Mouse (Mus musculus): ENCODE measurements at regions not wholly inside any gene's neighbourhood (a gene's known extent, or its start where the extent isn't known, plus 50 kb on each side); places are given as distances from the start of the nearest gene placed in this dataset.

- DNase-seq (ENCODE audit: low read depth, low spot score): no peak
Observed at GRCm38 (mm10) chr3:149626186-149626585, 635.8 kb upstream of the Adgrl2 start.

DNA sequence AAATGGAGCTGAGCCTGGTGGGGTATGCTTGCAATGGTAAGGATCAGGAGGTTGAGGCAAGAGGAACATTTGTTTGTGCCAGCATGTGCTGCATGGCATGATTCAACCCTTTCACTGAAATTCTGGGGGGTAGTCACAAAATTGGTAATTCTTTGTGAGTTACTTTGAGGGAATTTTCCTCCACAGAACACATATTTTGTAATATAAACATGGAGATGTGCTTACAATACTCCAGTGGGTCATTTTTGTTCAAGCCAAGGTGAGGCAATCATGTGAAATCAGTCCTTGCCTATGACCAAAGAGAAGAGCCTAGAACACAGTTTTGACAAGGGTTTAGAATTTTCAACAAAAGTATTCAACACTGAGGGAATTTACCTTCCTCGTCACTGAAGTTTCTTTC, 635.1 kb upstream of the Adgrl2 start:
- DNase-seq (ENCODE audit: low read depth, low spot score): no peak

- no peak for DNase-seq (ENCODE audit: low read depth, low spot score)
Observed at GRCm38 (mm10) chr3:149625066-149625465, 634.7 kb upstream of the Adgrl2 start.

DNA sequence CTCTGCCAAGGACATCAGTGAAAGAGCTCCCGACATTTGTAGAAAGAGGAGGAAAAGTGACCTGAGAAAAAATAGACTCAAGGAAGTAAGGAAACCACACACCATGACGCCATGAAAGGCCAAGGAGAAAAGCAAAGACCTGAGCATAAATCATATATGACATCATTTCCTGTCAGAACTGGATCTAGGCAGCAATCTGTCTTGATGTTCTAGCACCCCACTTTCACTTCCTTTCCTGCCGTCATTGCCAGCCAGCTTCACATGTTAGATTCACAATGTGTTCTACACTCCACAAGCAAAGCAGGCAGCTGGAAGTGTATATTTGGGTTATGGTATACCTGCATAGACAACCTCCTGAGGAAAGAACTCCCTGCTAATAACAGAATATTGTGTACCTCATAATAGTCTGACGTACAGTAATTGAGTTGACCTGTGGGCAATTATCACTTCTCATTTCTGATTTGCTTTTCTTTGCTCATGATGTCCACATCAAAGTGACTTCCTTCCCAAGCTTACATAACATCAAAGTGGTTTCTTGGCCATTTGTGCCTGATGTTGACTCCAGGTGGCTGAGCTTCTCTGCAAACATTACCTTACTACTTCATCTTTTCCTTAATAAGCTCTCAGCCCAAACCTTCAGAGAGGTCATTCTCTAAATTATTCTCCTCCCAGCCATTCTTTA, 633.6 kb upstream of the Adgrl2 start:
- DNase-seq (ENCODE audit: low read depth, low spot score): no peak

GRCm38 (mm10) chr3:149603865-149604264, 613.5 kb upstream of the Adgrl2 start:
- DNase-seq (ENCODE audit: low read depth, low spot score): no peak

- DNase-seq (ENCODE audit: low read depth, low spot score): no peak
Observed at GRCm38 (mm10) chr3:149601276-149601675, 610.9 kb upstream of the Adgrl2 start.

DNA sequence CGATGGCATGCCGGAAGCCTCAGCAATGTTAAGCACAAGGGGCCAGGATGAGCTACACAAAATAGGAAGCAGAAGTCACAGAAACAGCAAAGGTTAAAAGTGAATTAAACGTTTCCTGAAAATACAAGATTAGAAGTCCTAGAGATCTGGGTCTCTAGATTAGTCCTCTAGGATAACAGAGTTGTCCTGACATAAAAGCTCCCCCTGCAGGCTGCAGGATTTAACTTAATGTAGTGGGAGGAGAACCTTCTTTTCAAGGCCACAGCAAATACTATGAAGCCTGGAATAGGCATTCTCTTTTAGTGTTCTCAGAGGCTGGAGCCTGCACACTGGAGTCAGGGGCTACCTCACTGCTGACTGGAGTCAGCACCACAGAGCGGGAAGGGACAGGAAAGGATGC, 604.1 kb upstream of the Adgrl2 start:
- DNase-seq (ENCODE audit: low read depth, low spot score): no peak

DNA sequence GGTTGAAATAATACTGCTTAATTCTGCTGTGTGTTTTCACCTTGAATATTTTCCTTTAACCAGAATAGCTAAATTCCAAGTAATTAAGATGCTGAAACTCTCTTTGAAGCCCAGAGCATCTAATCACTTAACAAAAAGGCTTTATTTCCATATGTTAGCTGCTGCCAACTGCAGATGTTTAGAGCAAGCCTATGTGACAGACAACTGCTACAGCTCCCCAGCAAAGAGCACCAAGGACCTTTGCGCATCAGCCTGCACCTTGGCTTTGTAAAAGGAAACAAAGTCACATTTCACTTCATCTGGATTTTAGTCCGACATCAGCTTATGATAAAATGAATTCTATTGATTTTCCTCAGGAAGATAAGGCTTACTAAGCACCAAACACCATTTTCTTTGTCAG, 595.4 kb upstream of the Adgrl2 start:
- DNase-seq (ENCODE audit: low read depth, low spot score): no peak

- no peak for DNase-seq (ENCODE audit: low read depth, low spot score)
Observed at GRCm38 (mm10) chr3:149581141-149581540, 590.8 kb upstream of the Adgrl2 start.

GRCm38 (mm10) chr3:149575678-149576077, 585.3 kb upstream of the Adgrl2 start:
- DNase-seq (ENCODE audit: low read depth, low spot score): no peak

DNA sequence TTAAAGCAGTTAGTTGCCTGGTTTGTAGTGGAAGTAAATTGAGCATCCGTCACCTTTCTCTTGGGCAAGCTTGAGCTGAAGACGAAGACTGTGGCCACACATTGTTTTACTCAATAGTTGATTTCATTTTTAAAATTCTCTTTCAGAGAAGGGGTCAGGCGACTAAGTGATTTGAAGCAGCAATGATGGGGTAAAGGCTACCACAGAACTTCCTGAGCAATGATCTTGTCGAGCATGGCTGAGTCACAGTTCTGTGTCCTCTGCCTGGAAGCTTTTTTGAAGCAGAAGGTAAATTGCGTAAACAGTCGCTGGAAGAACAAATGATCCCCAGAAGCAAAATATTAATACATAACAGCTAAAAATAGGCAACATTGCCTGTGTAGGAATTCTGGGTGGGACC, 576.5 kb upstream of the Adgrl2 start:
- DNase-seq (ENCODE audit: low read depth, low spot score): no peak

DNA sequence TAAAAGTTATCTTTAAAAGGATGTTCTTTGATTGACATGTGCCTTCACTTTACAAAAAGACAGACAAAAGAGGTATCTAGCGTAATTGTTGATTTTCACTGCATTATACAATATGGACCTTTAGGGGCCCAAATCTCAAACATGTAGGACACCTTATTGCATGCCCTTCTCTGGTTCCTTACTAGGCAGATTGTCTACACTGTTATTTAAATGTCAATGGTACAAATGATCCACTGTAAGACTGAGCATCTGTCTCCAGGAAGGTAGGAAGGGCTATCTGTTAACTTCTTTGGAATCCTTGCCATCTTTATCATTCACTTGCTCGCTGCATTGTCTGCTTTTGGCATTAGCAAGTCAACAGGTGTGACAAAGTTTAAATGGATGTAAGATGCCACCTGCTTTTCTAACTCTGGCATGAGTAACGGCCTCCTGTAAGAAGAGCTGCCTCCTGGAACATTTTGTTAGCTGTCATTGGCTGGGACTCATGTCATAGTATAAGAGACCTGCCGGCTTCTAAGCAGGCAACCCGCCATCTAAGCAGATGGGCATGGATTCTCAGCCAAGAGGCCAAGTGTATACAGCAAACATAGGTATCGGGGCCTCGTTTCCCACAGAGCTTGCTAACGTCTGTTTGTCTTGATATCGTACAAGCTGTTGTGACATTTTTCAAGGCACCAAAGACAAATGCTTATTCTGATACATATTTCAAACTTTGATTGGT, 560.0 kb upstream of the Adgrl2 start:
- DNase-seq (ENCODE audit: low read depth, low spot score): no peak

GRCm38 (mm10) chr3:149547045-149547444, 556.7 kb upstream of the Adgrl2 start:
- no peak for DNase-seq (ENCODE audit: low read depth, low spot score)

DNA sequence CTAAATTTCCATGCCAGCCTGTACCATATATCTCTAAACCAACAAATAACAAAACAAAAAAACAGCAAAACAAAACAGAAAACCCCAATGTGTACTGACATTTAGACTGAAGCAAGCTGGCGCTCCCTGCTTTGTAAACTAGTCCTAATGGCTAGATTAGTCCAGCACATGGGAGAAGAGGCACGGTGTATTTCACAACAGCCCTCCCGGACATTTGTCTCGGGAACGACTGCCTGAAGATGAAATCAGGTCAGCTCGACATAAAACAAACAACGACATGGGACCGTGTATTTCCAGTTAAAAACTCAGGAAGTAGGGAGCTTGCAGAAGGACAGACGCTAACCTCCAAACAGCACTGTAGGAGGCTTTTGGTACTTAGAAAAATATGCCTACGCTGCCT, 555.9 kb upstream of the Adgrl2 start:
- no peak for DNase-seq (ENCODE audit: low read depth, low spot score)

DNA sequence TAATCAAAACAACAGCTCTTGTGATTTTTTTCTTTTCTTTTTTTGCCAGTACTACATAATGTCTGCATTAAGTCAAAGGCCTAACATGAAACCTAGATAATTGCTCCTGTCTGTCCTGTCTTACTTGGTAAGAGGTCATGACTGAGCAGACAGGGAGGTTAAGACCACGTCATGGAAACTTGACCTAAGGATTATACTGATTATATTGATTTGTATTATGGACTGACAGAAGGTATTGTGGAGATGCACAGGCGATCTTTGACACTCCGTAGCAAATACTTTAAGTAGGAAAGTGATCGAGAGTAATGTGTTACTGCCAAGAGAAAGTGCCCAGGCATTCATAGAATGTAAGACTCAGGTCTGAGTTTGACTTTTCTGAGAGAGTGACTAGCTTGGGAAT, 543.8 kb upstream of the Adgrl2 start:
- no peak for DNase-seq (ENCODE audit: low read depth, low spot score)

- DNase-seq (ENCODE audit: low read depth, low spot score): no peak
Observed at GRCm38 (mm10) chr3:149530026-149530607, 539.8 kb upstream of the Adgrl2 start.

DNA sequence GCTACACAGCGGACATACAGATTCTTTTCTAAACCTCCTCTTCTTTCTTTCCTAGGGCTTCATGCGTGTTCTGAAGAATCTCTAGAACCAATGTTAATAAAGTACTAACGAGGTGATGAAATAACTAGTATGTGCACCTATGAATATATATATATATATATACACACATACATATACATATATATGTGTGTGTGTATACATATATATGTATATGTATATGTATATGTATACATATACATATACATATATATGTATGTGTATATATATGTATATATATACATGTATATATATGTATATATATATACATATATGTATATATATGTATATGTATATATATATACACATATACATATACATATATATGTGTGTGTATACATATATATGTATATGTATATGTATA, 536.2 kb upstream of the Adgrl2 start:
- DNase-seq (ENCODE audit: low read depth, low spot score): no peak

DNA sequence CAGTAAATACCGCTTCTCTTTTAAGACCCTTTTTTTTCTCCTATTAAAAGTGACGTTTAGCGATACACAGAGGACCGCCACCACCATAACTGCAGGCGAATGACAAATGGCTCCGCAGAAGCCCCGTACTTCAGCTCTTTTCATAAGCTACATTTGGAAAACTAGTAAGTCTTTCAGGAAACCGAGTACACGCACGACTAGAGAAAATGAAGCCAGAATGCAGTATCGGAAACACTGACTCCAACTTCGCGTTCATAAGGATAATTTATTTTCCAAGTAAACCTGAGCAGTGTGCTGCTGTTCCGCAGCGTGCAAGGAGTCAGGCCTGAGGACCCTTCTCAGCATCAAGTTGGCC, 529.2 kb upstream of the Adgrl2 start:
- DNase-seq (ENCODE audit: low read depth, low spot score): no peak

- DNase-seq (ENCODE audit: low read depth, low spot score): no peak
Observed at GRCm38 (mm10) chr3:149518928-149519574, 528.7 kb upstream of the Adgrl2 start.

GRCm38 (mm10) chr3:149517537-149517936, 527.2 kb upstream of the Adgrl2 start:
- DNase-seq (ENCODE audit: low read depth, low spot score): no peak

DNA sequence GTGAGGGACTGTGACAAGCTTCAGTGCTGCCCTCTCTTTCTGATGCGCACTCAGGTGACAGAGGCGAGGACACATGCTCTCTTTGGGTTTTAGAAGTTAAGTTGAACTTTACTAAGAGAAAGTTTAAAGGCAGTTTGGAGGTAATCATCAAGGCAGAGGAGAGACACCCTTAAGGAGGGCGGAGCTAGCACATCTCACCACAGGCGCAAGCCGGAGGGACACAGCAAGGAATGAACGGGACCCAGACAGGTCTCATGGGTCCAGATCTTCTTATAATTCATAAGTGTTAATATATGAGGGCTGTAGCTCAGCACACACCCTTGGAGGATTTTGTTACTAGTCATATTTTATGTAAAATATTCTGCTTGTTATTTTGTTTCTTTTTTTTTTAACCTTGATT, 518.8 kb upstream of the Adgrl2 start:
- DNase-seq (ENCODE audit: low read depth, low spot score): no peak

DNA sequence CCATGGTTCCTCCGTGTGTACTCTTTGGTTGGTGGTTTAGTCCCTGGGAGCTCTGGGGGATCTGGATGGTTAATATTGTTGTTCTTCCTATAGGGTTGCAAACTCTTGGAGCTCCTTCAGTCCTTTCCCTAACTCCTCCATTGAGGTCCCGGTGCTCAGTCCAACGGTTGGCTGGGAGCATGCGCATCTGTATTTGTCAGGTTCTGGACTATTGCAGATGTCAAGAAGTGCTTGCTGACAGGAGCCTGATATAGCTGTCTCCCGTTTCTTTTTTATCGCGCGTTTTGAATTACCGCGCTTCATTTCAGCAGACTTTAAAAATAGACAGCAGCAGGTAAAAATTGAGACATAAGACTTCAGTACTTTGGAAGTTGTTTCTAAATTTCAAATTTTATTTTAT, 518.3 kb upstream of the Adgrl2 start:
- DNase-seq (ENCODE audit: low read depth, low spot score): no peak

DNA sequence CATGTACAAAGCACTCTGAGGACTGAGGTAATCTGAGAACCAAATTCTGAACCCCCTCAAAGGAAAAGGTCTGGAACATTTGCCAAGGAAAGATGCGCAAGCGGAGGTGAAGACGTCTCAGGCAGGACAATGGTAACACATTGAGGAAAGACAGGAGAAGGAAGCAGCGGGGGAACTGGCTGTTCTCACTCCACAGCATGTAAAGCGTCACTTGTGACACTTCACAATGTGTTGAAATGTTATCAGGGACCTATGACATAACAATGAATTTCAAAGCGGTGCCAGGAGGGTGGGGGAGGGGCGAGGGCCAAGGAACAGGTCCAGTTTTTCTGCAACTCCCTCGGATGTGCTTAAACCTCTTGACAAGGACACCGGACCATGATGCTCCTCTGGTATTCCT, 515.3 kb upstream of the Adgrl2 start:
- no peak for DNase-seq (ENCODE audit: low read depth, low spot score)
